Mouse (Mus musculus) C2C12 (cell line): ENCODE results near the gene Ppfibp1.

Experiments
- CTCF ChIP-seq: IDR thresholded peaks from one replicate; pipeline ENCODE4 v1.5.1; 2011; ENCODE audit not compliant: control insufficient read depth, insufficient read depth, insufficient read length
- FOSL1 ChIP-seq: IDR thresholded peaks from one replicate; pipeline ENCODE4 v1.8.0; 2011; ENCODE audit warnings: mild to moderate bottlenecking, low read length; ENCODE audit not compliant: poor library complexity, insufficient read depth, severe bottlenecking
- MAX ChIP-seq: IDR thresholded peaks from one replicate; pipeline ENCODE4 v1.6.1; 2011; ENCODE audit warnings: mild to moderate bottlenecking, control low read depth

- no peak for TF ChIP-seq FOSL1
- no peak for TF ChIP-seq CTCF
- TF ChIP-seq MAX, result no peak
These were observed 176.6 kb downstream of the Ppfibp1 start for GRCm38 (mm10) chr6:147064944-147065261.
